Comparison of ENCODE assay signal across 7 mouse cellular contexts in the genomic region with DNA sequence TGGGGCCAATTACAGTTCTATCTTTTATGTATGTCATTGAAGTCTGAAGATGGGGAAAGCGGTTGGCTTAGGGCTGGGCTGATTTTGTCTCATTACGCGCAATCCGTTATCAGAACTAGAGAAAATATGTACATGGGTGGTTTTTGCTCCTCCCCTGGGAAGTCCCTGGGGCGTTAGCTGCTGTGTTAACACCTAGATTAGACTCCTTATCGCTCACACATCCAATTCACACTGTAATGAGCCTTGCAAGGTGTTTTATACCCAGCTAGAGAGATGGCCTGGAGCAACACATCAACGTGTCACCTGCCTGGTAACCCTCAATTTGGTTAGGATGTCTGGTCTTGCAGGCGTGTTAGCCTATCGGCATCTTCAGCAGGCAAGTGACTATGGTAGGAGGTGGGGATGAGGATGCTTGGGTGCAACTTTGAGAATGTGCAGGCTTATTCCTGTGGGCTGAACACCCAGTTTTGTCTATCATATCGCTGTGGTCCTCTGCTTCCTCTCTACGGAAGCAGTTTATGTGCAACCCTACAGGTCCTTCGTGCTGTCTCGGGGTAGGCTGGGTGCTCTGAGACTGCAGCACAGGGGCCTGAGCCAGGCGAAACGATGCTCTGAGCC. TPM values are rescaled to one million over a fixed set of nuclear protein-coding genes. Genes with fewer than 3 reads are reported as not detected.
DNase-seq lines count a peak whose midpoint lies in the region; ATAC-seq and TF ChIP-seq lines count a peak whose summit lies in the region.

No protein-coding gene starts in this region.

- no peak for TF ChIP-seq CTCF in thymus, adult 2 months (IDR thresholded peaks at IDR 0.05; ENCODE audit: borderline replicate concordance, control insufficient read depth, extremely low read depth, insufficient read depth, low read length, poor library complexity)
- TF ChIP-seq CTCF in small intestine, adult 2 months (IDR thresholded peaks at IDR 0.05; ENCODE audit: extremely low read depth, insufficient read length, insufficient replicate concordance, low read depth, low read length), result no peak

- no peak for TF ChIP-seq POLR2A in thymus, adult 2 months (IDR thresholded peaks at IDR 0.05; ENCODE audit: control insufficient read depth, extremely low read depth, insufficient read depth, low read length, poor library complexity)
- no peak for TF ChIP-seq POLR2A in small intestine, adult 2 months (IDR thresholded peaks at IDR 0.05; ENCODE audit: low read depth, low read length)

- H3K27me3 ChIP-seq in thymus, adult 2 months (ENCODE audit: control insufficient read depth, insufficient read depth, low read length), result no peaks in the 10 kb centered on the region
- H3K27me3 ChIP-seq in forebrain, embryonic 11.5 days (ENCODE audit: control insufficient read depth, insufficient read depth, low read length), result no peaks in the 10 kb centered on the region
- no peaks in the 10 kb centered on the region for H3K27me3 ChIP-seq in limb, embryonic 15.5 days
- no peaks in the 10 kb centered on the region for H3K27me3 ChIP-seq in small intestine, adult 2 months (ENCODE audit: control insufficient read depth, insufficient read depth, low read length)

- peak overlapping the region; percentile 49 for H3K4me3 ChIP-seq in thymus, adult 2 months (ENCODE audit: control insufficient read depth, insufficient read depth, low read length)
- H3K4me3 ChIP-seq in forebrain, embryonic 11.5 days (ENCODE audit: low read depth, low read length), result peak overlapping the region; percentile 96
- peak overlapping the region; percentile 97 for H3K4me3 ChIP-seq in limb, embryonic 15.5 days
- H3K4me3 ChIP-seq in small intestine, adult 2 months (ENCODE audit: low read depth, low read length), result peak overlapping the region; percentile 46

- peak overlapping the region; percentile 40 for H3K27ac ChIP-seq in thymus, adult 2 months (ENCODE audit: control insufficient read depth, insufficient read depth, low read length)
- no peak overlapping the region for H3K27ac ChIP-seq in forebrain, embryonic 11.5 days (ENCODE audit: low read depth, low read length)
- H3K27ac ChIP-seq in limb, embryonic 15.5 days, result peak overlapping the region; percentile 82
- peak overlapping the region; percentile 82 for H3K27ac ChIP-seq in small intestine, adult 2 months (ENCODE audit: insufficient read depth, low read depth, low read length)

- peaks cover 62% of the 10 kb centered on the region for H3K4me1 ChIP-seq in thymus, adult 2 months (replicated peaks; ENCODE audit: control insufficient read depth, insufficient read depth, low read length)
- peaks cover 29% of the 10 kb centered on the region; the same call in 1 of the 2 replicates for H3K4me1 ChIP-seq in forebrain, embryonic 11.5 days (replicated peaks; ENCODE audit: control insufficient read depth, insufficient read depth, low read length)
- peaks cover 72% of the 10 kb centered on the region for H3K4me1 ChIP-seq in limb, embryonic 15.5 days
- H3K4me1 ChIP-seq in small intestine, adult 2 months (ENCODE audit: control insufficient read depth, insufficient read depth, insufficient read length, low read length), result peaks cover 47% of the 10 kb centered on the region

- H3K4me2 ChIP-seq in forebrain, embryonic 11.5 days (ENCODE audit: low read depth, low read length, severe bottlenecking), result peak overlapping the region; percentile 91
- H3K4me2 ChIP-seq in limb, embryonic 15.5 days, result peak overlapping the region; percentile 78

- peak overlapping the region; percentile 59 for H3K9ac ChIP-seq in forebrain, embryonic 11.5 days (ENCODE audit: low read length)
- peak overlapping the region; percentile 1; the same call in 1 of the 2 replicates for H3K9ac ChIP-seq in limb, embryonic 15.5 days

- H3K36me3 ChIP-seq in thymus, adult 2 months (ENCODE audit: control insufficient read depth, insufficient read depth, low read length), result 0 out of 2 replicates have a peak, but pooled peaks cover 6% of the 10 kb centered on the region
- no peaks in the 10 kb centered on the region; the same call in 1 of the 2 replicates for H3K36me3 ChIP-seq in forebrain, embryonic 11.5 days (ENCODE audit: control insufficient read depth, insufficient read depth, low read length)
- H3K36me3 ChIP-seq in limb, embryonic 15.5 days, result peaks cover 23% of the 10 kb centered on the region
- peaks cover 5% of the 10 kb centered on the region for H3K36me3 ChIP-seq in small intestine, adult 2 months (ENCODE audit: control insufficient read depth, insufficient read depth, low read length)

- 54% methylated on average over 15 of the region's 15 CpGs for WGBS in thymus, adult 2 months
- WGBS in forebrain, embryonic 11.5 days, result 81% methylated on average over 15 of the region's 15 CpGs
- 65% methylated on average over 15 of the region's 15 CpGs for WGBS in limb, embryonic 15.5 days
- 49% methylated on average over 15 of the region's 15 CpGs for WGBS in small intestine, adult 2 months

- no peak for ATAC-seq in forebrain, embryonic 11.5 days (replicated peaks; ENCODE audit: low FRiP score)
- no peak for ATAC-seq in limb, embryonic 15.5 days (ENCODE audit: insufficient number of reproducible peaks, low FRiP score, low TSS enrichment, low read depth)

- no peak for DNase-seq in thymus, adult 2 months
- no peak for DNase-seq in thymus, postnatal 10 days (ENCODE audit: low spot score in 2 of 2)
- DNase-seq in forebrain, embryonic 11.5 days (ENCODE audit: low spot score), result no peak
- no peak for DNase-seq in frontal cortex, adult 2 months (ENCODE audit: extremely low spot score in 1 of 2, low spot score in 1 of 2)
- DNase-seq in right cerebral cortex, postnatal 10 days (ENCODE audit: low spot score in 2 of 2), result no peak

- H3K9me3 ChIP-seq in forebrain, embryonic 11.5 days (ENCODE audit: control insufficient read depth, low read length), result no peaks in the 10 kb centered on the region
- H3K9me3 ChIP-seq in limb, embryonic 15.5 days, result no peaks in the 10 kb centered on the region

RNA-seq across cellular contexts. Expression of gene Ehbp1l1, which starts 1.0 kb away (rescaled TPM):
- 55.6 and 61.8 TPM in 2 replicates for polyA plus RNA-seq in thymus, adult 2 months (2012; rRNA removed)
- polyA plus RNA-seq in forebrain, embryonic 11.5 days (2014; fragmentation: Nextera tagmentation; extraction: Ambion mirVana), result 6.8 and 7.4 TPM in 2 replicates
- 28.9 and 48.5 TPM in 2 replicates for polyA plus RNA-seq in limb, embryonic 15.5 days (2015; fragmentation: Nextera tagmentation; extraction: Ambion mirVana)
- polyA plus RNA-seq in small intestine, adult 2 months (2012; rRNA removed), result 62.1 and 100 TPM in 2 replicates
- polyA plus RNA-seq in frontal cortex, adult 2 months (2012; rRNA removed), result 16.8 and 18.8 TPM in 2 replicates

RNA-seq across cellular contexts. Expression of gene Fam89b, which starts 2.4 kb away (rescaled TPM):
- 300 and 312 TPM in 2 replicates for polyA plus RNA-seq in thymus, adult 2 months (2012; rRNA removed)
- 140 and 162 TPM in 2 replicates for polyA plus RNA-seq in forebrain, embryonic 11.5 days (2014; fragmentation: Nextera tagmentation; extraction: Ambion mirVana)
- 101 and 107 TPM in 2 replicates for polyA plus RNA-seq in limb, embryonic 15.5 days (2015; fragmentation: Nextera tagmentation; extraction: Ambion mirVana)
- 69.8 and 126 TPM in 2 replicates for polyA plus RNA-seq in small intestine, adult 2 months (2012; rRNA removed)
- polyA plus RNA-seq in frontal cortex, adult 2 months (2012; rRNA removed), result 56.1 and 65.8 TPM in 2 replicates

RNA-seq across cellular contexts. Expression of gene Ltbp3, which starts 13.6 kb away (rescaled TPM):
- 29.5 and 37.7 TPM in 2 replicates for polyA plus RNA-seq in thymus, adult 2 months (2012; rRNA removed)
- 5.0 and 5.5 TPM in 2 replicates for polyA plus RNA-seq in forebrain, embryonic 11.5 days (2014; fragmentation: Nextera tagmentation; extraction: Ambion mirVana)
- polyA plus RNA-seq in limb, embryonic 15.5 days (2015; fragmentation: Nextera tagmentation; extraction: Ambion mirVana), result 59.4 and 64.3 TPM in 2 replicates
- 28.2 and 30.2 TPM in 2 replicates for polyA plus RNA-seq in small intestine, adult 2 months (2012; rRNA removed)
- 81.5 and 87.8 TPM in 2 replicates for polyA plus RNA-seq in frontal cortex, adult 2 months (2012; rRNA removed)

RNA-seq across cellular contexts. Expression of gene Kcnk7, which starts 22.9 kb away (rescaled TPM):
- polyA plus RNA-seq in thymus, adult 2 months (2012; rRNA removed), result 0.97 and 1.0 TPM in 2 replicates
- polyA plus RNA-seq in forebrain, embryonic 11.5 days (2014; fragmentation: Nextera tagmentation; extraction: Ambion mirVana), result not detected in 2 replicates
- 3.1 and 4.4 TPM in 2 replicates for polyA plus RNA-seq in limb, embryonic 15.5 days (2015; fragmentation: Nextera tagmentation; extraction: Ambion mirVana)
- polyA plus RNA-seq in small intestine, adult 2 months (2012; rRNA removed), result 0.57 TPM in 1 of 2 replicates, not detected in the other
- polyA plus RNA-seq in frontal cortex, adult 2 months (2012; rRNA removed), result 0.22 and 0.27 TPM in 2 replicates

RNA-seq across cellular contexts. Expression of gene Pcnx3, which starts 38.4 kb away (rescaled TPM):
- 421 and 455 TPM in 2 replicates for polyA plus RNA-seq in thymus, adult 2 months (2012; rRNA removed)
- 34.1 and 37.7 TPM in 2 replicates for polyA plus RNA-seq in forebrain, embryonic 11.5 days (2014; fragmentation: Nextera tagmentation; extraction: Ambion mirVana)
- 18.5 and 20.9 TPM in 2 replicates for polyA plus RNA-seq in limb, embryonic 15.5 days (2015; fragmentation: Nextera tagmentation; extraction: Ambion mirVana)
- polyA plus RNA-seq in small intestine, adult 2 months (2012; rRNA removed), result 85.4 and 150 TPM in 2 replicates
- polyA plus RNA-seq in frontal cortex, adult 2 months (2012; rRNA removed), result 68.4 and 72.5 TPM in 2 replicates

Comparison
In these comparisons a context has a peak if more than half of its experiments do, and no peak if none do; other contexts are left out.
1. H3K4me3 ChIP-seq: peak in every context shown above with its lines; median percentile 97 in limb, embryonic 15.5 days; 96 in forebrain, embryonic 11.5 days; 49 in thymus, adult 2 months; 46 in small intestine, adult 2 months.